Mouse (Mus musculus) forebrain, postnatal 0 days (tissue): ENCODE measurements around the gene Bbs12. TPM values are rescaled to one million over a fixed set of nuclear protein-coding genes. Genes with fewer than 3 reads are reported as not detected.

Source experiments
- ATAC-seq: fragments of 200-750 bp; cut with Nextera tagmentation; 2 replicates; pipeline ENCODE4 v1.8.0; 2017; ENCODE audit warnings: mild to moderate bottlenecking, moderate library complexity
- DNase-seq: peaks from one replicate; pipeline ENCODE4 v3.0.0-alpha.2; 2015
- H3K27ac ChIP-seq: fragments of 300-500 bp; sonication (generic); 2 replicates; pipeline ENCODE4 v1.5.1; 2014; ENCODE audit warnings: low read depth, mild to moderate bottlenecking, antibody characterized with exemption, low read length, moderate library complexity, mixed read lengths
- H3K27me3 ChIP-seq: fragments of 300-500 bp; sonication (generic); 2 replicates; pipeline ENCODE4 v1.6.1; 2014; ENCODE audit warnings: mild to moderate bottlenecking, low read length, mixed read lengths; ENCODE audit not compliant: insufficient read depth
- H3K36me3 ChIP-seq: fragments of 300-500 bp; sonication (generic); 2 replicates; pipeline ENCODE4 v1.6.1; 2014; ENCODE audit warnings: mild to moderate bottlenecking, moderate library complexity; ENCODE audit not compliant: insufficient read depth
- H3K4me1 ChIP-seq: fragments of 300-500 bp; sonication (generic); 2 replicates; pipeline ENCODE4 v1.6.1; 2014; ENCODE audit warnings: antibody characterized with exemption; ENCODE audit not compliant: insufficient read depth
- H3K4me2 ChIP-seq: fragments of 300-500 bp; sonication (generic); 2 replicates; pipeline ENCODE4 v1.6.1; 2014; ENCODE audit warnings: low read depth, mild to moderate bottlenecking, moderate library complexity
- H3K4me3 ChIP-seq: fragments of 300-500 bp; sonication (generic); 2 replicates; pipeline ENCODE4 v1.5.1; 2014; ENCODE audit warnings: low read depth, low read length, mixed read lengths
- H3K9ac ChIP-seq: fragments of 300-500 bp; sonication (generic); 2 replicates; pipeline ENCODE4 v1.6.1; 2014; ENCODE audit warnings: mild to moderate bottlenecking
- H3K9me3 ChIP-seq: fragments of 300-500 bp; sonication (generic); 2 replicates; pipeline ENCODE4 v1.6.1; 2016; ENCODE audit warnings: low read length
- CTCF ChIP-seq: sonication (generic); IDR thresholded peaks from 2 replicates; pipeline ENCODE4 v1.5.1; 2016; ENCODE audit warnings: antibody characterized with exemption, control low read depth, low read depth
- WGBS: fragments of 180-500 bp; shearing (Covaris S2); extraction: QIAGEN DNeasy Blood & Tissue Kit; methylation state at CpG from one replicate; pipeline ENCODE4 v1.1.7; 2014; 5-methylcytosine and 5-hydroxymethylcytosine counted together
- polyA plus RNA-seq: library from polyadenylated mRNA; unstranded; fragments of >200 nt; fragmentation: Nextera tagmentation; extraction: Ambion mirVana; gene quantifications from 2 replicates; pipeline ENCODE4 v1.2.1, GENCODE M21; 2015
- total RNA-seq: library from RNA; depleted of rRNA; stranded (reverse); fragments of >200 nt; gene quantifications from 2 replicates; pipeline ENCODE4 v1.2.3, GENCODE M21; 2014

Gene Bbs12
- total and polyA plus RNA-seq, 2 experiments from 2014 or later: 3.8 to 6.4 TPM

- Histone ChIP-seq H3K9ac (no peak overlapping the region), H3K4me3 (no peak overlapping the region), H3K4me2 (no peak overlapping the region), H3K27ac (no peak overlapping the region), H3K27me3 (no peaks in the 10 kb centered on the region; the same call in 1 of the 2 replicates), H3K9me3 (no peaks in the 10 kb centered on the region), H3K4me1 (0 out of 2 replicates have a peak, but pooled peaks cover under 1% of the 10 kb centered on the region), H3K36me3 (no peaks in the 10 kb centered on the region)
- no peak for DNase-seq
- ATAC-seq: no peak
- 81% methylated on average over 5 of the region's 5 CpGs for WGBS
- TF ChIP-seq CTCF: no peak
Observed at GRCm38 (mm10) chr3:37342811-37343210, 30.5 kb downstream of the Bbs12 start.

GRCm38 (mm10) chr3:37347671-37348070, 35.3 kb downstream of the Bbs12 start:
- Histone ChIP-seq H3K9ac (no peak overlapping the region), H3K4me2 (no peak overlapping the region), H3K4me3 (no peak overlapping the region), H3K27me3 (peaks cover 3% of the 10 kb centered on the region), H3K27ac (no peak overlapping the region), H3K36me3 (no peaks in the 10 kb centered on the region), H3K9me3 (no peaks in the 10 kb centered on the region), H3K4me1 (0 out of 2 replicates have a peak, but pooled peaks cover 6% of the 10 kb centered on the region)
- 39% methylated on average over 9 of the region's 9 CpGs for WGBS
- TF ChIP-seq CTCF: no peak
- DNase-seq: no peak
- ATAC-seq: no peak

GRCm38 (mm10) chr3:37348221-37349165, 36.1 kb downstream of the Bbs12 start, which contains the start of gene Fgf2:
Gene Fgf2, plus strand, starts transcription at chr3:37348346.
- ATAC-seq: peak; percentile 79
- Histone ChIP-seq H3K9me3 (no peaks in the 10 kb centered on the region), H3K4me3 (peak within 1 kb of the TSS; percentile 55), H3K4me1 (0 out of 2 replicates have a peak, but pooled peaks cover 6% of the 10 kb centered on the region), H3K27me3 (peaks cover 3% of the 10 kb centered on the region), H3K9ac (peak within 1 kb of the TSS; percentile 48), H3K4me2 (peak within 1 kb of the TSS; percentile 100), H3K27ac (no peak within 1 kb of the TSS), H3K36me3 (no peaks in the 10 kb centered on the region)
- DNase-seq: peak; percentile 36
- WGBS: 4% methylated on average over 75 of the region's 75 CpGs
- no peak for TF ChIP-seq CTCF

GRCm38 (mm10) chr3:37349166-37349548, 36.8 kb downstream of the Bbs12 start:
- Histone ChIP-seq H3K36me3 (no peaks in the 10 kb centered on the region), H3K27ac (no peak overlapping the region), H3K4me2 (peak overlapping the region; percentile 100), H3K27me3 (peaks cover 3% of the 10 kb centered on the region), H3K4me3 (peak overlapping the region; percentile 55), H3K9ac (peak overlapping the region; percentile 48), H3K4me1 (0 out of 2 replicates have a peak, but pooled peaks cover 6% of the 10 kb centered on the region), H3K9me3 (no peaks in the 10 kb centered on the region)
- no peak for TF ChIP-seq CTCF
- 15% methylated on average over 8 of the region's 8 CpGs for WGBS
- DNase-seq (no peak), ATAC-seq (peak; percentile 12)

- H3K4me1 ChIP-seq: 0 out of 2 replicates have a peak, but pooled peaks cover 6% of the 10 kb centered on the region
- no peak for ATAC-seq
- H3K4me2 ChIP-seq: no peak overlapping the region
- H3K9ac ChIP-seq: no peak overlapping the region
- no peaks in the 10 kb centered on the region for H3K36me3 ChIP-seq
- no peaks in the 10 kb centered on the region for H3K9me3 ChIP-seq
- H3K27me3 ChIP-seq: peaks cover 3% of the 10 kb centered on the region
- no peak overlapping the region for H3K27ac ChIP-seq
- no peak for TF ChIP-seq CTCF
- no peak overlapping the region for H3K4me3 ChIP-seq
- 62% methylated on average over 7 of the region's 7 CpGs for WGBS
- DNase-seq: no peak
Observed at GRCm38 (mm10) chr3:37350386-37350785, 38.0 kb downstream of the Bbs12 start.

- WGBS: 89% methylated on average over 10 of the region's 10 CpGs
- no peaks in the 10 kb centered on the region for H3K36me3 ChIP-seq
- TF ChIP-seq CTCF: no peak
Observed at GRCm38 (mm10) chr3:37353951-37354481, 41.7 kb downstream of the Bbs12 start.

GRCm38 (mm10) chr3:37354737-37355136, 42.4 kb downstream of the Bbs12 start:
- Histone ChIP-seq H3K27ac (no peak overlapping the region), H3K36me3 (no peaks in the 10 kb centered on the region), H3K4me2 (no peak overlapping the region), H3K9me3 (no peaks in the 10 kb centered on the region), H3K4me3 (no peak overlapping the region), H3K27me3 (no peaks in the 10 kb centered on the region), H3K4me1 (no peaks in the 10 kb centered on the region), H3K9ac (no peak overlapping the region)
- TF ChIP-seq CTCF: no peak
- 41% methylated on average over 1 of the region's 1 CpGs for WGBS
- DNase-seq (no peak), ATAC-seq (no peak)

More at GRCm38 (mm10) chr3:37353951-37354481, 41.7 kb downstream of the Bbs12 start:
- no peak overlapping the region for H3K27ac ChIP-seq
- H3K4me1 ChIP-seq: no peaks in the 10 kb centered on the region
- no peak overlapping the region for H3K4me2 ChIP-seq
- no peaks in the 10 kb centered on the region for H3K9me3 ChIP-seq
- ATAC-seq (no peak), DNase-seq (no peak)
- H3K9ac ChIP-seq: no peak overlapping the region
- H3K27me3 ChIP-seq: peaks cover 2% of the 10 kb centered on the region; the same call in 1 of the 2 replicates
- H3K4me3 ChIP-seq: no peak overlapping the region
